Mouse (Mus musculus) neural tube, embryonic 15.5 days (tissue): ENCODE results near the gene Mup5. TPM values are rescaled to one million over a fixed set of nuclear protein-coding genes. Genes with fewer than 3 reads are reported as not detected.
"Not testable (repeated sequence)": the region's sequence is repeated elsewhere in the genome, so short reads cannot be mapped to it uniquely, and the experiment has no call there.

Source experiments
- ATAC-seq: fragments of 200-750 bp; cut with Nextera tagmentation; 2 replicates; pipeline ENCODE4 v1.8.0; 2017; ENCODE audit warnings: mild to moderate bottlenecking, moderate TSS enrichment, moderate library complexity; ENCODE audit not compliant: low FRiP score
- H3K27ac ChIP-seq: fragments of 300-500 bp; sonication (generic); replicated peaks from 2 replicates; pipeline ENCODE4 v1.5.1; 2015; ENCODE audit warnings: mild to moderate bottlenecking, inconsistent platforms
- H3K27me3 ChIP-seq: fragments of 300-500 bp; sonication (generic); replicated peaks from 2 replicates; pipeline ENCODE4 v1.6.1; 2015; ENCODE audit warnings: inconsistent platforms
- H3K36me3 ChIP-seq: fragments of 300-500 bp; sonication (generic); 2 replicates; pipeline ENCODE4 v1.6.1; 2015; ENCODE audit warnings: inconsistent platforms
- H3K4me1 ChIP-seq: fragments of 300-500 bp; sonication (generic); 2 replicates; pipeline ENCODE4 v1.6.1; 2015; ENCODE audit warnings: inconsistent platforms
- H3K4me2 ChIP-seq: fragments of 300-500 bp; sonication (generic); 2 replicates; pipeline ENCODE4 v1.6.1; 2015; ENCODE audit warnings: inconsistent platforms, mild to moderate bottlenecking, moderate library complexity
- H3K4me3 ChIP-seq: fragments of 300-500 bp; sonication (generic); replicated peaks from 2 replicates; pipeline ENCODE4 v1.5.1; 2015; ENCODE audit warnings: mild to moderate bottlenecking, inconsistent platforms
- H3K9ac ChIP-seq: fragments of 300-500 bp; sonication (generic); replicated peaks from 2 replicates; pipeline ENCODE4 v1.6.1; 2015; ENCODE audit warnings: mild to moderate bottlenecking, inconsistent platforms
- H3K9me3 ChIP-seq: fragments of 300-500 bp; sonication (generic); replicated peaks from 2 replicates; pipeline ENCODE4 v1.6.1; 2016; ENCODE audit warnings: inconsistent platforms
- WGBS: fragments of 180-500 bp; shearing (Covaris S2); methylation state at CpG from one replicate; pipeline ENCODE4 v1.1.7; 2015; ENCODE audit warnings: mixed read lengths; 5-methylcytosine and 5-hydroxymethylcytosine counted together
- polyA plus RNA-seq: library from polyadenylated mRNA; unstranded; fragments of >200 nt; fragmentation: Nextera tagmentation; extraction: Ambion mirVana; gene quantifications from 2 replicates; pipeline ENCODE4 v1.2.1, GENCODE M21; 2015

The Mup5 gene
- polyA plus RNA-seq, result not detected in 2 replicates

- Histone ChIP-seq H3K9me3 (0 out of 2 replicates have a peak, but pooled peaks cover 6% of the 10 kb centered on the region), H3K4me2 (no peak within 1 kb of the TSS), H3K9ac (no peak within 1 kb of the TSS), H3K4me3 (no peak within 1 kb of the TSS), H3K27ac (no peak within 1 kb of the TSS), H3K4me1 (no peaks in the 10 kb centered on the region), H3K27me3 (no peaks in the 10 kb centered on the region), H3K36me3 (no peaks in the 10 kb centered on the region)
- no peak for ATAC-seq
- 76% methylated on average over 4 of the region's 4 CpGs for WGBS
These were observed at the start of gene Mup5 for GRCm38 (mm10) chr4:61834952-61835708. Mup5 (minus strand) TSS chr4:61835233.

- Histone ChIP-seq H3K27ac (no peak overlapping the region), H3K27me3 (no peaks in the 10 kb centered on the region), H3K9me3 (peaks cover 4% of the 10 kb centered on the region; the same call in 1 of the 2 replicates), H3K4me2 (no peak overlapping the region), H3K4me1 (no peaks in the 10 kb centered on the region), H3K4me3 (no peak overlapping the region), H3K36me3 (no peaks in the 10 kb centered on the region), H3K9ac (no peak overlapping the region)
- no peak for ATAC-seq
- WGBS, result 43% methylated on average over 4 of the region's 4 CpGs
These were observed 23.1 kb upstream of the Mup5 start for GRCm38 (mm10) chr4:61858160-61858559.

GRCm38 (mm10) chr4:61855831-61856698 lies 21.0 kb upstream of the Mup5 start:
- Histone ChIP-seq H3K27me3 (no peaks in the 10 kb centered on the region), H3K4me2 (no peak overlapping the region), H3K9ac (no peak overlapping the region), H3K4me3 (no peak overlapping the region), H3K4me1 (no peaks in the 10 kb centered on the region), H3K27ac (no peak overlapping the region), H3K9me3 (peaks cover 4% of the 10 kb centered on the region; the same call in 1 of the 2 replicates), H3K36me3 (no peaks in the 10 kb centered on the region)
- 91% methylated on average over 18 of the region's 18 CpGs for WGBS
- peak; percentile 35; the same call in 1 of the 2 replicates for ATAC-seq

- H3K9ac ChIP-seq, result no peak overlapping the region
- no peaks in the 10 kb centered on the region for H3K36me3 ChIP-seq
- no peak for ATAC-seq
- H3K4me2 ChIP-seq, result no peak overlapping the region
- H3K27ac ChIP-seq, result no peak overlapping the region
- no peaks in the 10 kb centered on the region for H3K27me3 ChIP-seq
- no peak overlapping the region for H3K4me3 ChIP-seq
- no peaks in the 10 kb centered on the region for H3K4me1 ChIP-seq
- H3K9me3 ChIP-seq, result peaks cover 4% of the 10 kb centered on the region; the same call in 1 of the 2 replicates
- WGBS, result 87% methylated on average over 6 of the region's 6 CpGs
These were observed 20.3 kb upstream of the Mup5 start for GRCm38 (mm10) chr4:61855344-61855743.

- Histone ChIP-seq H3K4me1 (no peaks in the 10 kb centered on the region), H3K27ac (no peak overlapping the region), H3K9ac (no peak overlapping the region), H3K9me3 (0 out of 2 replicates have a peak, but pooled peaks cover 6% of the 10 kb centered on the region), H3K27me3 (no peaks in the 10 kb centered on the region), H3K4me3 (no peak overlapping the region), H3K4me2 (no peak overlapping the region), H3K36me3 (no peaks in the 10 kb centered on the region)
- WGBS, result 93% methylated on average over 5 of the region's 5 CpGs
- no peak for ATAC-seq
These were observed 9.9 kb upstream of the Mup5 start for GRCm38 (mm10) chr4:61844758-61845455.

DNA sequence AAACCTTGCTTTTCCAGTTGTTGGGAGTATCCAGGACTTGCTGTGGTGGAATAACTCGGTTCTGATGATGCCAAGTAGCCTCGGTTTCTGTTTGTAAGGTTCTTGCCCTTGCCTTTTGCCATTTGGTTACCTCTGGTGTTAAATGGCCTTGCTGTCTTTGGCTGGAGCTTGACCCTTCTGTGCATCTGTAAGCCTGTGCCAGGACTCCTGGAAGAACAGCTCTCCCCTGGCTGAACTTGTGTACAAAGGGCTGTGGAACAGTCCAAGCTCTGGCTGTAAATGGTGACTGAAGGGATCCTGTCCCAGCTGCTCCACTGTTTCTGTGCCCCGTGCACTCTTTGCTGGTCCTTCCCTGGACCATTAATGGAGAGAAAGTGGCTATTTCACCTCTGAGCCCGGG lies 5.8 kb downstream of the Mup5 start:
- no peak overlapping the region for H3K27ac ChIP-seq
- no peak for ATAC-seq
- H3K4me1 ChIP-seq, result no peaks in the 10 kb centered on the region
- 0 out of 2 replicates have a peak, but pooled peaks cover 6% of the 10 kb centered on the region for H3K9me3 ChIP-seq
- no peaks in the 10 kb centered on the region for H3K27me3 ChIP-seq
- H3K36me3 ChIP-seq, result no peaks in the 10 kb centered on the region
- no peak overlapping the region for H3K4me2 ChIP-seq
- no peak overlapping the region for H3K4me3 ChIP-seq
- WGBS, result 79% methylated on average over 4 of the region's 4 CpGs
- H3K9ac ChIP-seq, result no peak overlapping the region

DNA sequence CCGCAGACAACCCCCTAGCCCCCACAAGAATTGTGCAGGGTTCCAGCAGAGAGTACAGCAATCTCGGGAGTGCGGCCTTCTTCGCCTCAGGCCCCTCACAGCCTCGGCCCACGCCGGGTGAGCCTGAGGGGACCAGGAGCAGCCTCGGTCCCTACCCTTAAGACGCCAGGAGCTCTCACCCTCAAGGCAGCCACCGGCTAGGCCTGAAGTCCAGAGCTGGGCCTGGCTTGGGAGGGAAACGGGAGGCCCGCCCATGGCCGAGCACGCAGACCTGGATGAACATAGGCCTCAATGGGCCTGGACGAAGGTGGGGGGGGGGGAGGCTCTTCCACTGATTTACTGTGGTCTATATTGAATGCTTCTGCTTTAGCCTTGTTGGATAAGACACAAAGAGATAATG lies 11.8 kb downstream of the Mup5 start:
- Histone ChIP-seq H3K27ac (no peak overlapping the region), H3K4me3 (no peak overlapping the region), H3K36me3 (no peaks in the 10 kb centered on the region), H3K9ac (no peak overlapping the region), H3K4me1 (no peaks in the 10 kb centered on the region), H3K4me2 (no peak overlapping the region), H3K27me3 (no peaks in the 10 kb centered on the region), H3K9me3 (no peaks in the 10 kb centered on the region)
- ATAC-seq, result peak; percentile 41; the same call in 1 of the 2 replicates
- 92% methylated on average over 15 of the region's 15 CpGs for WGBS

- not testable (repeated sequence) for H3K36me3 ChIP-seq, H3K9me3 ChIP-seq, H3K27me3 ChIP-seq, ATAC-seq, H3K27ac ChIP-seq, H3K9ac ChIP-seq, H3K4me2 ChIP-seq, H3K4me3 ChIP-seq, H3K4me1 ChIP-seq
- WGBS, result 80% methylated on average over 9 of the region's 9 CpGs
These were observed 12.5 kb downstream of the Mup5 start for GRCm38 (mm10) chr4:61822541-61822940.

- Histone ChIP-seq H3K27ac (no peak overlapping the region), H3K4me3 (no peak overlapping the region), H3K4me1 (no peaks in the 10 kb centered on the region), H3K4me2 (no peak overlapping the region), H3K9ac (no peak overlapping the region), H3K9me3 (no peaks in the 10 kb centered on the region), H3K27me3 (no peaks in the 10 kb centered on the region), H3K36me3 (no peaks in the 10 kb centered on the region)
- WGBS, result 84% methylated on average over 2 of the region's 2 CpGs
- ATAC-seq, result no peak
These were observed 19.4 kb downstream of the Mup5 start for GRCm38 (mm10) chr4:61815602-61816001.

- no peak overlapping the region for H3K9ac ChIP-seq
- no peaks in the 10 kb centered on the region for H3K27me3 ChIP-seq
- H3K9me3 ChIP-seq, result no peaks in the 10 kb centered on the region
- no peaks in the 10 kb centered on the region for H3K4me1 ChIP-seq
- no peak overlapping the region for H3K27ac ChIP-seq
- no peak overlapping the region for H3K4me2 ChIP-seq
- no peak for ATAC-seq
- H3K36me3 ChIP-seq, result no peaks in the 10 kb centered on the region
- no peak overlapping the region for H3K4me3 ChIP-seq
These were observed 21.6 kb downstream of the Mup5 start for GRCm38 (mm10) chr4:61813435-61813834.

GRCm38 (mm10) chr4:61811193-61811592 lies 23.8 kb downstream of the Mup5 start:
- H3K9ac ChIP-seq, H3K27me3 ChIP-seq, H3K36me3 ChIP-seq, H3K9me3 ChIP-seq, H3K4me3 ChIP-seq, ATAC-seq, H3K4me1 ChIP-seq, H3K27ac ChIP-seq, H3K4me2 ChIP-seq: not testable (repeated sequence)
- 23% methylated on average over 2 of the region's 2 CpGs for WGBS
